Mouse (Mus musculus) forebrain, embryonic 16.5 days (tissue): ENCODE measurements around the gene Cldn20. TPM values are rescaled to one million over a fixed set of nuclear protein-coding genes. Genes with fewer than 3 reads are reported as not detected.

Experiments
- polyA plus RNA-seq: library from polyadenylated mRNA; unstranded; fragments of >200 nt; fragmentation: Nextera tagmentation; extraction: Ambion mirVana; gene quantifications from 2 replicates; pipeline ENCODE4 v1.2.1, GENCODE M21; 2015

Gene Cldn20
- polyA plus RNA-seq, 1 experiment from 2014 or later: 1.0 TPM

Other genes with a start within 250 kb of the Cldn20 start
- 137 and 155 TPM in 2 replicates for gene Tiam2, start 206.0 kb upstream of the Cldn20 start, polyA plus RNA-seq
- 13.0 and 13.6 TPM in 2 replicates for gene Tfb1m, start 25.2 kb downstream of the Cldn20 start, polyA plus RNA-seq
- gene Nox3, start 163.7 kb downstream of the Cldn20 start, polyA plus RNA-seq: not detected in 2 replicates